Mouse (Mus musculus) kidney, adult 2 months (tissue): ENCODE measurements around the gene Leo1.

Source experiments
- CTCF ChIP-seq: fragments of 200-500 bp; conservative IDR thresholded peaks from 2 replicates; pipeline ENCODE4 v1.5.1; 2011; ENCODE audit warnings: low read depth, mild to moderate bottlenecking, control low read depth, low read length, moderate library complexity, mixed read lengths; ENCODE audit not compliant: insufficient read depth, insufficient read length
- POLR2A ChIP-seq: fragments of 200-500 bp; IDR thresholded peaks from one replicate; pipeline ENCODE4 v1.6.1; 2011; ENCODE audit warnings: low read depth, low read length, control low read depth

- TF ChIP-seq POLR2A = no peak
- TF ChIP-seq CTCF = no peak
These were observed 6.0 kb upstream of the Leo1 start for GRCm38 (mm10) chr9:75435291-75435690.
